Mouse (Mus musculus) bone marrow macrophage, adult 2 months (primary cell): ENCODE results near the gene Hspa1b. TPM values are rescaled to one million over a fixed set of nuclear protein-coding genes. Genes with fewer than 3 reads are reported as not detected.
"Not testable (repeated sequence)": the region's sequence is repeated elsewhere in the genome, so short reads cannot be mapped to it uniquely, and the experiment has no call there.

Experiments used
- H3K27ac ChIP-seq: 2 replicates; pipeline ENCODE4 v1.5.1; 2012; ENCODE audit warnings: low read depth, low read length; ENCODE audit not compliant: insufficient read depth
- H3K4me1 ChIP-seq: 2 replicates; pipeline ENCODE4 v1.6.1; 2012; ENCODE audit warnings: low read length; ENCODE audit not compliant: control insufficient read depth, insufficient read depth
- H3K4me3 ChIP-seq: 2 replicates; pipeline ENCODE4 v1.5.1; 2012; ENCODE audit warnings: mild to moderate bottlenecking, low read length, moderate library complexity; ENCODE audit not compliant: insufficient read depth
- CTCF ChIP-seq: IDR thresholded peaks from 2 replicates; pipeline ENCODE4 v1.5.1; 2012; ENCODE audit warnings: low read depth, mild to moderate bottlenecking, low read length, moderate library complexity
- POLR2A ChIP-seq: IDR thresholded peaks from 2 replicates; pipeline ENCODE4 v1.6.1; 2012; ENCODE audit warnings: mild to moderate bottlenecking, low read depth, low read length, borderline replicate concordance
- polyA plus RNA-seq: library from polyadenylated mRNA; stranded (reverse); fragments of >200 nt; gene quantifications from 2 replicates; pipeline ENCODE4 v1.2.4, GENCODE M21; 2012; ENCODE audit not compliant: missing spikeins, insufficient read depth, insufficient read length

The Hspa1b gene
- polyA plus RNA-seq, 1 experiment: 1.5 TPM

DNA sequence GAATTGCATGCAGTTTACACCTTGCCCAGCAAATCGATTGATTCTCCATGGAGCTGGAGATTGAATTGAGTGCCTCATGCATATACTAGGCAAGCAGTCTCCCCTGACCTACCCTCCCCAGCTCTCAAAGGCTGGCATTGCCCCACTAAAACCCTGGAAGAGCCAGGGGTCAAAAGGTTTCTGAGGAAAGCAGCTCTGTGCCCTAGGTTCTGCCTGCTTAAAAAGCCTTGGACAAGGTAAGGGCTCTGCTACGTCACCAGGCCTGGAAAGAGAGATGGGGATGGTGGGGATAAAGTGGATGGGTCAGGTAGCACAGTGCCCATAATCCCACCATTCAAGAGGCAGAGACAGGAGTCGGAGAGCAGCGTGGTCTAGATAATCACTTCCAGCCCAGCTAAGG lies 4.2 kb downstream of the Hspa1b start:
- H3K4me3 ChIP-seq: no peak overlapping the region
- no peak for TF ChIP-seq POLR2A
- no peak for TF ChIP-seq CTCF
- no peaks in the 10 kb centered on the region for H3K4me1 ChIP-seq
- no peak overlapping the region for H3K27ac ChIP-seq

DNA sequence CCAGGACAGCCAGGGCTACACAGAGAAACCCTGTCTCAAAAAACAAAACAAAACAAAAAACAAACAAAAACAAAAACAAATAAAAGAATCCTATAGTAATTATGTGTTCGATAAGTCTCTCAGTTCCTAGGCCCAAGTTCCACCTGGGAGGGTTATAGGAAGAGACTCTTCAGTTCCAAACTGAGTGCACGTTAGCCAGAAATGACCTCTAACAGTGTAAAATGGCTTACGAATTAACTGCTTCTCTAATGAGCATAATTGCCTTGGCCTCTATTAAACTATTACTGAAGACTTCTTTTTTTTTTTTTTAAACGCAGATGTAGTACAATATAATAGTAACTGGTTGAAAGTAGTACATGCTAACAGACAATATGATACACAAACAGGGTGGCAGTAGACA lies 5.1 kb downstream of the Hspa1b start:
- TF ChIP-seq POLR2A (no peak), CTCF (no peak)
- no peak overlapping the region for H3K27ac ChIP-seq
- no peaks in the 10 kb centered on the region for H3K4me1 ChIP-seq
- no peak overlapping the region for H3K4me3 ChIP-seq

DNA sequence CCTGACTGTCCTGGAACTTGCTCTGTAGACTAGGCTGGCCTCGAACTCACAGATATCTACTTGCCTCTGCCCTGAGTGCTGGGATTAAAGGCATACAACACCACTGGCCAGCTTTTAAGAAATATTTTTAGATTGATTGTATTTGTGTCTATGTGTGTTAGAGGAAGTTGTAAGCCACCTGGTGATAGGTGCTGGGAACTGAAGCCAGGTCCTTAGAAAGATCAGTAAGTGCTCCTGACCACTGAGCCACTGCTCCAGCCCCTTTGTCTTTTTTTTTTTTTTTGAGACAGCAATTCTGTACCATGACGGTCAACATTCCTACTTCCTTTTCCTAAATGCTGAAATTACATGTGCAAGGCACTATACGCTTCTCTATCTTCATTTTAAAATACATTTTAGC lies 5.8 kb downstream of the Hspa1b start:
- Histone ChIP-seq H3K4me1 (no peaks in the 10 kb centered on the region), H3K27ac (peak overlapping the region; percentile 76; the same call in 1 of the 2 replicates), H3K4me3 (peak overlapping the region; percentile 89)
- TF ChIP-seq CTCF (no peak), POLR2A (no peak)

DNA sequence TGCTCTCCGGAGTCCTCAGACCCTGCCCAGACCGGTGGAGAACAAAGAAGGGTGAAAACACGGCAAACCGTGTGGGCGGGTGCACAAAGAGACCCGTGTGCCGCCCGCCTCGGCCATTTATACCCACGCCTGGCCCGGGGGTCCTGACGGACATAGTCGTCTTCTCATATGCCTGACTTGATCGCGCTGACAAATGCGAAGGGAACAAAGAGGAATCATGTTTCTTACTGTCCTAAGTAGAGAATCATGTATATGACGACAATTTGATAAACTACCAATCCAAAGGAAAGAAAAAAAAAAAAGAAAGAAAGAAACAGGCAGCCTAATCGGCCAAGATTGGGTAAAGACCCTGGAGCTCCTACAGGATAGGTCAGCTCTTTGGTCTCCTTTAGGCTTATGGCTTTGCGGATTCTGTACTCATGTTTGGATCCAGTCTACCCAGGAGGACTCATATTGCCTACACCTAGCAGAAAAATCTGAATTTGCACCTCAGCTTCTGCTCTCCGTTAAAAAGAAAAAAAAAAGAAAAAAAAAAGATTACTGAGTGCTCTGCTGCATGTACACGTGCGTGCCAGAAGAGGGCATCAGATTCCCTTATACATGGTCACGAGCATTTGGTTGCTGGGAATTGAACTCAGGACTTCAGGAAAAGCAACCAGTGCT lies 6.5 kb downstream of the Hspa1b start:
- Histone ChIP-seq H3K4me3 (peak overlapping the region; percentile 89), H3K4me1 (no peaks in the 10 kb centered on the region), H3K27ac (peak overlapping the region; percentile 76)

DNA sequence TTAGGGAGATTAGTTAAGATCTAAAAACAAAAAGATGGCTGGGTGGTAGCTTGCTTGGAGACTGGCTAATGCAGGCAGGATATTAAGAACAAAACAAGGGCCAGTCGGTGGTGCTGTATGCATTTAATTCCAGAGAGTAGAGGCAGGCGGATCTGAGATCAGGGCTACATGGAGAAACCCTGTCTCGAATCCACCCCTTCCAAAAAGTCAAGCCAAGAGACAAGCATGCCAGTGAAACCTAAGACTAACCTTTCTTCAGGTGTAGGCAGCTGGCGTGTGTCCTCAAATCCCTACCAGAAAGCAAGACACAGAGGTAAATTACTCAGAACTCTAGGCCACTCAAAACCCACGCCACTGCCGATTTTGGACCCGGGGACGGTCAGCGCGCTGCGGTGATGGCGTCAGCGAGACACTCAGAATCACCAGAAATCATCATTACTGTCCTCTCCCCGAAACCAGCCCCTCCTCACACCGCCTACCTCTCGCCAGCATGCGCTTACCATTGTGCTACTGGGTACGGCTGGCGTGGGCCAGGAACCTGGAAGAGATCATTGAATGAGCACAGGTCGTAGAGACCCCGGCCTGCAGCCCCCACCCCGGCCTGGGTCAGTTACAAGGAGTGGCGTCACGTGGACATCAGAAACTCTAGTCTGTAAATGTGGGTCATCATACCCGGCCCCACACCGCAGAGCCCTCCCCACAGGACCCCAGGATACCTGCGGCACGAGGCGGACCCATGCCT lies 7.2 kb downstream of the Hspa1b start:
- TF ChIP-seq POLR2A: no peak
- TF ChIP-seq CTCF: no peak
- no peaks in the 10 kb centered on the region for H3K4me1 ChIP-seq
- H3K27ac ChIP-seq: peak overlapping the region; percentile 76
- peak overlapping the region; percentile 89 for H3K4me3 ChIP-seq

More for the DNA sequence above, 6.5 kb downstream of the Hspa1b start:
- peak; percentile 90; the same call in 1 of the 2 replicates for TF ChIP-seq POLR2A
- no peak for TF ChIP-seq CTCF

- H3K27ac ChIP-seq: peak overlapping the region; percentile 76
- no peak for TF ChIP-seq CTCF
- no peak for TF ChIP-seq POLR2A
- H3K4me3 ChIP-seq: peak overlapping the region; percentile 89
- H3K4me1 ChIP-seq: no peaks in the 10 kb centered on the region
Measured at GRCm38 (mm10) chr17:34950514-34951455, 8.3 kb downstream of the Hspa1b start.

- Histone ChIP-seq H3K4me1 (no peaks in the 10 kb centered on the region), H3K27ac (no peak overlapping the region), H3K4me3 (no peak overlapping the region)
- no peak for TF ChIP-seq CTCF
- TF ChIP-seq POLR2A: no peak
Measured at GRCm38 (mm10) chr17:34949553-34949969, 9.5 kb downstream of the Hspa1b start.

GRCm38 (mm10) chr17:34948721-34949552 lies 10.1 kb downstream of the Hspa1b start:
- not testable (repeated sequence) for H3K4me3 ChIP-seq, H3K4me1 ChIP-seq, H3K27ac ChIP-seq

DNA sequence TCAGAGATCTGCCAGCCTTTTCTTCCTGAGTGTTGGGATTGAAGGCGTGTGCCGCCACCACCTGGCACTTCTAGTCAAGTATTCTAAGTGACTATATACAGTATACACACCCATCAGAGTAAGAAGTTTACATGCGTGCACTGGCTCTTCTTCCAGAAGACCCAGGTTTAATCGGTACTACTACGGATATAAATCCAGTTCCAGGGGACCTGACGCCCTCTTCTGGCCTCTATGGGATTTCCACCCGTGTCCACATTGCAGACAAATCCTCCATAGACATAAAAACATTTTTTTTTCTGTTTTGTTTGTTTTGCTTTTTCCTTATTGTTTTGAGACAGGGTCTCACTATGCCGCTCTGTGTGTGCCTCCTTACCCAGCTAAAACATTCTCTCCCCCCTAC lies 11.4 kb downstream of the Hspa1b start:
- peaks cover 2% of the 10 kb centered on the region; the same call in 1 of the 2 replicates for H3K4me1 ChIP-seq
- TF ChIP-seq POLR2A (no peak), CTCF (peak; percentile 22)
- H3K4me3 ChIP-seq: no peak overlapping the region
- no peak overlapping the region for H3K27ac ChIP-seq
